Mouse (Mus musculus): ENCODE data around the gene Pxn. TPM values are rescaled to one million over a fixed set of nuclear protein-coding genes. Genes with fewer than 3 reads are reported as not detected.

Gene Pxn
- 46.9 and 49.7 TPM in 2 replicates for polyA plus RNA-seq (2012; rRNA removed)

DNA sequence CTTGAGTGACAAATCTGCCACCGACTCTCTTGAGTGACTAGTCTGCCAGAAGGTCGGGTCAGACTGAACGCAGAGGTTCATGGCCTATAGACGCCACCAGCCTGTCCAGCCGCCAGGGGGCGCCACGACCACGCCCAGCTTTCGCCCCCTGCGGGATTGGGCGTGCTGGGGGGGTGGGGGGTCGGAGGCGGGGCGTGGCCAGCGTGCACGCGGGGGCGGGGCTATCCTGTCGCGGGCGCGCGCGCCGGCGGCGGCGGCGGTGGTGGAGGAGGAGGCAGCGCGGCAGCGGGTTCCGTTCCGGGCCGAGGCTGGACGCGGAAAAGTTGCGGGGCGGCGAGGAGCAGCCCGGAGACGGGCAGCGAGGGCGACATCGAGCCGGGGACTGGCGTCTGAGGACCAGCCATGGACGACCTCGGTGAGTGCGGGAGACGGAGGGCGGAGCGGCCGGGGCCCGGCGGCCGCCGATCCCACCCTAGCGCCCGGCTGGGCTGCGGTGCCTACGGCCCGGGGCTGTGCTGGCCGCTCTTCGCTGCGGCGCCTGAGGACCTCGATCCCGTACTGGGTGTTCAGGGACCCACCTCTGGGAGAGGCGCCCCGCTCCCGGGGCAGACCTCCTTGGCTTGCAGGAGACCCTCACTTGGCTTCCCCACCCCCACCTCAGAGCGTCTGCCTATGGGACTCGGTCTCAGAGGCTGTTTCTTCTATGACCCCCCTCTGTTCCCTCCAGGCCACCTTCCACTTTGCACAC lies at the start of gene Pxn:
Gene Pxn, plus strand, starts transcription at position 223 of the 748 bp plus-strand sequence.
- TF ChIP-seq CTCF (IDR thresholded peaks at IDR 0.05; ENCODE audit: borderline replicate concordance, extremely low read depth, insufficient read depth, insufficient read length), result peak; percentile 94
- peak; percentile 96 for TF ChIP-seq POLR2A (IDR thresholded peaks at IDR 0.05; ENCODE audit: borderline replicate concordance, extremely low read depth, insufficient read depth, insufficient read length, poor library complexity, severe bottlenecking)
- peak; percentile 90 for DNase-seq (ENCODE audit: low read depth)

DNA sequence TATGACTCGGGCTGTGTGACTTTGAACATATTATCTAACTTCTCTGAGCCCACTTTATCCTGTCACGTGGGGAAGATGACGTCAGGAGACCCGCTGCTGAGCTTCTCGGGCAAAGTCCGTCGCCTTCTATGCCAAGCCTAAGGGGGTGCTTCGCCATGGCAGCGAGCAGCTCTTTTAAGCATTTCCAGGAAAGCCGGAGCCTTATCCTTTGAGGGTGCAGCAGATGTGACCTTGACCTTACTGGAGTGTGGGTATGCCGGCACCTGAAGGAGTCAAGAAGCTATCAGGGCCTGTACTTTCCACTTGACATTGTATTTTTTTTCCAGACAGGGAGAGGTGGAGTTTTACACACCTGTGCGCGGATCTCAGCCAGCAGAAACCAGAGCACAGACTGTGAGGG lies 47.6 kb upstream of the Pxn start:
- DNase-seq (ENCODE audit: low read depth), result no peak
- TF ChIP-seq CTCF (IDR thresholded peaks at IDR 0.05; ENCODE audit: borderline replicate concordance, extremely low read depth, insufficient read depth, insufficient read length) (no peak), POLR2A (IDR thresholded peaks at IDR 0.05; ENCODE audit: borderline replicate concordance, extremely low read depth, insufficient read depth, insufficient read length, poor library complexity, severe bottlenecking) (no peak)

DNA sequence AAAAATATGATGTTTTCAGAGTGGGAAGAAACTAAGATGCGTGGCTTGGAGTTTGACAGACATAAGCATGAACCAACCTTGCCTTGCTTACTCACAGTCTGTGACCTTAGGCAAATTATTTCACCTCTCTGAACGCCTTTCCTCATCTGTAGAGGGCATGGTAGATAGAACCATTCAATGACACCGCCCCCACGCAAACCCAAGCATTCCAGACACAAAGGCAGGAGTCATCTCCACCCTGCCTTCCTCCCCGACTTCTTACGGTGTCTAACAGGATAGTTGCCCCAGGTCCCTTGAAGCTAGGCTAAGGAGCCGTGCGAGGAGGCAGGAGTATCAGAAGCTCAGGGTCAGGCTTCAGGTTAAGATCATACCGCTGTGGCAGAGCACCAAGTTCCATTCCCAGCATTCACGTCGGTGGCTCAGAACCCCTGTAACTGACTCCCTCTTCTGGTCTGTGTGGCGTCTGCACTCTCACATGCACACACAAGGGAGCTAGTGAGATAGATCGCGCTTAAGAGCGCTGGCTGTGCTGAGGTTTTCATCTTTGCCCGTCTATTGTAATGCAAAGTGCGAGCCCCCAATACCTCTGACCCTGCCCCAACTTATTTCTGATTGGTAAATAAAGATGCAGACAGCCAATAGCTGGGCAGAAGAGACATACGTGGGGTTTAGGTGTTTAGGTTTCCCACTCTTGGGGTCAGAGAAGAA lies 41.9 kb upstream of the Pxn start:
- no peak for DNase-seq (ENCODE audit: low read depth)
- TF ChIP-seq CTCF (IDR thresholded peaks at IDR 0.05; ENCODE audit: borderline replicate concordance, extremely low read depth, insufficient read depth, insufficient read length) (no peak), POLR2A (IDR thresholded peaks at IDR 0.05; ENCODE audit: borderline replicate concordance, extremely low read depth, insufficient read depth, insufficient read length, poor library complexity, severe bottlenecking) (no peak)

DNA sequence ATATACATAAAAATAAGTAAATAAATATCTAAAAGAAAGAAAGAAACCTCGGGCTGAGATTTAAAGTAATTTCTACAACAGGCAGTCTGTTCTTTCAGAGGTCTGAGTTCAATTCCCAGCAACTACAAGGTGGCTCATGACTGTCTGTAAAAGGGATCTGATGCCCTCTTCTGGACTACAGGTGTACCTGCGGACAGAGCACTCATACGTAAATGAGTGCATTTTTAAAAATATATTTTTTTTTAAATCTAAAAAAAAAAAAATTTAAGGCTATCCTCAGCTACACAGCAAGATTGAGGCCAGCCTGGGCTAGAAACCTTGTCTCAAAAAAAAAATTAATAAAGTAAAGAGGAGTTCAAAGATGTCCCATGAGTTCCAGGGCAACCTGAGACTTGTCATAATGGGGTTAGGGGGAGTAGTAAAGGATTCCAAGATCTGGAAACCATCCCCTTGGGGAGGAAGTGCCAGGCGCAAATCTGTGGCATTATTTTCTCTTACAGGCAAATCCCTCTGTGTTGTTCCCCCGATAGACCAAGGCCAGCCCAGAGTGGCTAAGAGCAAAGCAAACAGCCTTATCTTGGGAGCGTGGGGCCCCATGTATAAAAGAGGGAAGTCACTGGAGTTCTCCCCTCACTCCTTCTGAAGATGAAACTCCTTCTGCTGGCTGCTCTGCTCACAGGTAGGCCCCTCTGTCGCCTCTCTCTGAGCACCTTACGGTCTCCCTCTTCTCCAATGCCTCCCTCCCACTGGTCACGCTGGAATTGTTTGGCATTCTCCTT lies 40.6 kb upstream of the Pxn start, which contains the start of gene Pla2g1b:
Gene Pla2g1b, plus strand, starts transcription at position 621 of the 779 bp plus-strand sequence.
- peak; percentile 40 for DNase-seq (ENCODE audit: low read depth)
- TF ChIP-seq CTCF (IDR thresholded peaks at IDR 0.05; ENCODE audit: borderline replicate concordance, extremely low read depth, insufficient read depth, insufficient read length) (peak; percentile 40; the same call in 1 of the 2 replicates), POLR2A (IDR thresholded peaks at IDR 0.05; ENCODE audit: borderline replicate concordance, extremely low read depth, insufficient read depth, insufficient read length, poor library complexity, severe bottlenecking) (no peak)

DNA sequence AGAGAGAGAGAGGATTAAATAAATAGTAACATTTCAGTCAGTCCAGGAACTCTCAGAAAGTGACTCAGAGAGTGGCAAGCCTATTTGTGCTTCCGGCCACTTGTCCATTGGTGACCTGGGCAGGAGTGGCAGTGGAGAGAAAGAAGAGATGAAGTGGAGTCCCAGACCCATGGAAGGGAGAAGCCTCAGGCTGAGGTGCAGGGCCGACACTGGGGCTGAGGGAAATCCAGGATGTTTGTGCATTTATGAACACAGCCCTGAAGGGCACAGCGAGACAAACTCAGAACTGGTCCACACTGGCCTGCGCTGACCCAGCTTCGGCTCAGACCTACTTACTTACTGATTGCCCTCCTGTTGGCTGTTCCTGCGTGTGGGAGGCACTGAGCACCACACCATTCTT lies 36.7 kb upstream of the Pxn start:
- TF ChIP-seq CTCF (IDR thresholded peaks at IDR 0.05; ENCODE audit: borderline replicate concordance, extremely low read depth, insufficient read depth, insufficient read length), result no peak
- no peak for TF ChIP-seq POLR2A (IDR thresholded peaks at IDR 0.05; ENCODE audit: borderline replicate concordance, extremely low read depth, insufficient read depth, insufficient read length, poor library complexity, severe bottlenecking)
- no peak for DNase-seq (ENCODE audit: low read depth)

DNA sequence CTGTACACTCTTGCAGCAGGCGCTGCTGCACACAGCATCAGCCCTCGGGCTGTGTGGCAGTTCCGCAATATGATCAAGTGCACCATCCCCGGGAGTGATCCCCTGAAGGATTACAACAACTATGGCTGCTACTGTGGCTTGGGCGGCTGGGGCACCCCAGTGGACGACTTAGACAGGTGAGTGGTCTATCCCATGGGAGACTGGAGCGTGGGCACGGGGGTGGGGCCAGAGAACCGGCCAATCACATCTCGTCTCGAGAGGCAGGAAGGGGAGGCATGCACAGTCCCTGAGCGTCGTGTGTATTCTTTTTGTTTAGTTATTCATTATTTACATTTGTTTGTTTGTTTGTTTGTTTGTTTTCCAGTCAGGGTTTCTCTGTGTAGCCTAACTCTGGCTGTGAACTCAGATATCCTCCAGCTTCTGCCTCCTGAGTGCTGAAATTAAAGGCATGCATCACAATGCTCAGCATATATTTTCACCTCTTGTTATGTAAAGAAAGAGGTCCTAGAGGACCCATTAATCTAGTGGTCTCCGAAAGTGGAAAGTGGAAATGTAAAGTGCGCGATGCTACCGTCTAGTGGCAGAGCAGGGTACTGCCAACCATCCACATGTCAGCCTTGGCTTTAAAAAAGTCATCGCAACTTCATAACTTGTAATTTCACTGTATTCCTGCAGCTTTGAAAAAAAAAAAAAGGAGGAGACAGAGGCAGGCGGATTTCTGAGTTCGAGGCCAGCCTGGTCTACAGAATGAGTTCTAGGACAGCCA lies 35.5 kb upstream of the Pxn start:
- no peak for TF ChIP-seq POLR2A (IDR thresholded peaks at IDR 0.05; ENCODE audit: borderline replicate concordance, extremely low read depth, insufficient read depth, insufficient read length, poor library complexity, severe bottlenecking)
- TF ChIP-seq CTCF (IDR thresholded peaks at IDR 0.05; ENCODE audit: borderline replicate concordance, extremely low read depth, insufficient read depth, insufficient read length), result peak; percentile 87
- DNase-seq (ENCODE audit: low read depth), result peak; percentile 65

DNA sequence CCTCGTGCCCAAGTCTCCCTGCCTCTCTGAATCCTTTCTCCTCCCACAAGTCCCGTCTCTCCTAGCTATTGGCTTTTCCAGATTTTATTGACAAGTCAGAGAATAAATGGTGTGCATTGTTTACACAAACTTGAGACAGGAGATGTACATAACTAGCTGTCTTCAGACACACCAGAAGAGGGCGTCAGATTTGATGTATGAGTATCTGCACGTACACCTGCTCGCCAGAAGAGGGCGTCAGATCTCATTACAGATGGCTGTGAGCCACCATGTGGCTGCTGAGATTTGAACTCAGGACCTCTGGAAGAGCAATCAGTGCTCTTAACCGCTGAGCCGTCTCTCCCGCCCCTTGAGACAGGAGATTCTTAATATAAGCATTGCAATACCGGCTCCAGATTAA lies 33.3 kb upstream of the Pxn start:
- TF ChIP-seq POLR2A (IDR thresholded peaks at IDR 0.05; ENCODE audit: borderline replicate concordance, extremely low read depth, insufficient read depth, insufficient read length, poor library complexity, severe bottlenecking), result no peak
- TF ChIP-seq CTCF (IDR thresholded peaks at IDR 0.05; ENCODE audit: borderline replicate concordance, extremely low read depth, insufficient read depth, insufficient read length), result peak; percentile 4; the same call in 1 of the 2 replicates
- DNase-seq (ENCODE audit: low read depth), result no peak

DNA sequence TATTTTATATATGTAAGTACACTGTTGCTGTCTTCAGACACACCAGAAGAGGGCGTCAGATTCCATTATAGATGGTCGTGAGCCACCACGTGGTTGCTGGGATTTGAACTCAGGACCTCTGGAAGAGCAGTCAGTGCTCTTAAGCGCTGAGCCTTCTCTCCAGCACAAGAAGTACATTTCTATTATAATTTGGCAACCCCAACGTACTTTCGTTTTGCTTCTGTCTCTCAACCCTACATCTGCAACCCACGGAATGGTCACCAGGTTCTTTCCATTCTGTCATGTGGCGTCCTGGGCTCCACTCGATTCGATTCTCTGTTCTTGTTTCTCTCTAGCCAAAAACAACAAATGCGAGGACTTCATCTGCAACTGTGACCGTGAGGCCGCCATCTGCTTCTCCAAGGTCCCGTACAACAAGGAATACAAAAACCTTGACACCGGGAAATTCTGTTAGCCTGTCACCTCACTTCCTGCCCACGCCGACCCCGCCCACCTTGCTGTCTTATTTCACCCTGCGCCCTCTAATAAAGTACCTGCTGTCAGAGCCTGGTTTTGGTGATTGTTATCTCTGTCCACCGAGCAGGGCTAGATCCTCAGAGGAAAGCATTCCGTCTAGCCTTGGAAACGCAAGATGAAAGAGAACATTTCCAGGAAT lies 32.2 kb upstream of the Pxn start:
- DNase-seq (ENCODE audit: low read depth), result no peak

DNA sequence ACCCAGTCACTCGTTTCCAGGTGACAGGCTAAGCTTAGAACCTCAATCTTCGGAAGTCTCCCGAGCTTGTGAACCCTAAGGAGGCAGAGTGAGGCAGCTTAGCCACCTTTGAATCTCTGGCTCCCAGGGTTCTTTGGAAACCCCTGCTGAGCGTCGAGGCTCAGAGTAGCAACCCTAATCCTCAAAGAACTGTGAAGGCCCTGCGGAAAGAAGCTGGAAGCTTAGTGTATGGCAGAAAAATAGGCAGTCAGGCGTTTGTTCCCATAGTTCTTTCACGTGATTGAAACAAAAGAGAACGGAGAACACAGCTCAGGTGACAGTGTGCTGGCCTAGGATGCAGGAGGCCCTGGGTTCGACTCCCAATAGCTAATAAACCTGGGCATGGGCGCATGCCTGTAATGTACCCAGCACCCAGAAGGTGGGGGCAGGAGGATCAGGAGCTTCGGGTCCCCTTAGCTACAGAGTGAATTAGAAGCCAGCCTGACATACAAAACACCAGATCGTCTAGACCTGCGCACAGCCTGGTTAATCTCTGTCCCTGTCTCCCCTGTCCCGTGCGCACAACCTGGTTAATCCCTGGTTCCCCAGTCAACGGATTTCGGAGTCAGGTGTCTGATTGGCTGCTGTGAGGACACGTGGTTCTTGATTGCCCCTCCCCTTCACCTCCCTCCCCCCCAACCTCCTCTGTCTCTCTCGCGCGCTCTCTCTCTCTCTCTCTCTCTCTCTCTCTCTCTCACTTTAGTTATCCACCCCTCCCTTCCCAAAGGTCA lies 31.0 kb upstream of the Pxn start:
- peak; percentile 89 for DNase-seq (ENCODE audit: low read depth)
- TF ChIP-seq CTCF (IDR thresholded peaks at IDR 0.05; ENCODE audit: borderline replicate concordance, extremely low read depth, insufficient read depth, insufficient read length), result no peak
- TF ChIP-seq POLR2A (IDR thresholded peaks at IDR 0.05; ENCODE audit: borderline replicate concordance, extremely low read depth, insufficient read depth, insufficient read length, poor library complexity, severe bottlenecking), result no peak

More for the DNA sequence above, 32.2 kb upstream of the Pxn start:
- TF ChIP-seq CTCF (IDR thresholded peaks at IDR 0.05; ENCODE audit: borderline replicate concordance, extremely low read depth, insufficient read depth, insufficient read length) (no peak), POLR2A (IDR thresholded peaks at IDR 0.05; ENCODE audit: borderline replicate concordance, extremely low read depth, insufficient read depth, insufficient read length, poor library complexity, severe bottlenecking) (no peak)
